Mouse (Mus musculus) layer of hippocampus, postnatal 14 days (tissue): ENCODE measurements around the gene Lgr4. TPM values are rescaled to one million over a fixed set of nuclear protein-coding genes. Genes with fewer than 3 reads are reported as not detected.
"Not testable (repeated sequence)": the region's sequence is repeated elsewhere in the genome, so short reads cannot be mapped to it uniquely, and the experiment has no call there.

Experiments
- DNase-seq, 2 experiments: peaks; one replicate each; pipeline ENCODE4 v3.0.0; 2021 to 2022; ENCODE audit warnings: low spot score in 2 of 2, mixed read lengths in 1 of 2
- long read RNA-seq, 2 experiments: library from polyadenylated mRNA; stranded (forward); transcript quantifications; one replicate each; pipeline ENCODE4 v2.0.0; 2021
- total RNA-seq, 2 experiments: library from RNA; stranded (reverse); gene quantifications; 2 replicates each; pipeline ENCODE4 v1.2.3; 2021

Lgr4 gene
- total RNA-seq: 10 to 100 TPM; 26.0 to 26.7 TPM
- long read RNA-seq, experiment 1, full-length matches to known transcripts: 2 of 5 reads
- long read RNA-seq, experiment 1, partial matches to known transcripts: 3 of 5 reads
- long read RNA-seq, experiment 1, other reads (novel, unspliced or antisense): 0 of 5 reads
- long read RNA-seq, experiment 2, full-length matches to known transcripts: 5 of 6 reads
- long read RNA-seq, experiment 2, partial matches to known transcripts: 1 of 6 reads
- long read RNA-seq, experiment 2, other reads (novel, unspliced or antisense): 0 of 6 reads

GRCm38 (mm10) chr2:109917496-109918413 lies at the start of gene Lgr4:
Lgr4 (plus strand) TSS chr2:109917647.
- peak; percentile 91 to 96 for DNase-seq

- DNase-seq: not testable (repeated sequence)
These were observed 38.0 kb upstream of the Lgr4 start for GRCm38 (mm10) chr2:109879429-109879828.

DNA sequence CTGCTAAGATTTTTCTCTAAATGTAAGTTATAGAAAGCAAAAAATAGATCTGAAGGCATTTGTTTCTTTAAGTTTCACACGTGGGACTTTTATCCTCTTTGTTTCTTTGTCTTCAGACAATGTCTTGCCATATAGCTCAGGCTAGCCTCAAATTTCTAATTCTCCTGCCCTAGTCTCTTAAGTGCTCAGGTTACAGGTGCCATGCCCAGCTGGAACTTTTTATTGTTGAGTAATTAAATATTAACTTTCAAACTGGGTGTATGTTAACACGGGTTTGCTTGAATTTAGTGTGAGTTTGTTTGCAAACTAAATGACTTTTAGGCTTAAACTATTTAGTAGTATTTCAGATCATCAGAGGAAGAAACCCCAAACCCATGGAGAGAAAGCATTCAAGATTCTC lies 36.3 kb upstream of the Lgr4 start:
- no peak for DNase-seq

- DNase-seq: no peak
These were observed 35.8 kb upstream of the Lgr4 start for GRCm38 (mm10) chr2:109881625-109882024.

- peak in 1 of 2 experiments; percentile 62 for DNase-seq
These were observed 33.3 kb upstream of the Lgr4 start for GRCm38 (mm10) chr2:109884106-109884505.

GRCm38 (mm10) chr2:109884507-109884906 lies 32.9 kb upstream of the Lgr4 start:
- DNase-seq: no peak

GRCm38 (mm10) chr2:109890068-109890467 lies 27.4 kb upstream of the Lgr4 start:
- peak in 1 of 2 experiments; percentile 18 for DNase-seq

DNA sequence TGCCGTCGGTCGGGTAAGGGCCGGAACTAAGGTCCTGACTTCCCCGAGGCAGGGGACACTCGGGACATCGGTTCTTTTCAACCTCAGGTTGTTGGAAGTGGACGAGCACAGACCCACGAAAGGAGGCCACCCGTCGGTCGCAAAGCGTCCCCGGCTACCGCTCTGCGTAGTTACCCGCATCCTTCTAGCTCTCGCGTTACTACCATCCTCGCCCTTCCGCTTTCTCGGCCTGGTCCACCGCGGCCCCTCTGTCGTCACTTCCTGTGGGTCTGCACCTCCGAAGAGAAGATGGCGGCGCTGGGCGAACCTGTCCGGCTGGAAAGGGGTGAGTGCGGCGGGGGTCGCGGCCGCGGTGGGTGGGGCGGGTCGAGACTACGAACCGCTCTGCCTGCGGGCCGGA lies 26.9 kb upstream of the Lgr4 start, which contains the start of gene Lin7c:
Gene Lin7c (plus strand): TSS at position 257 of the 400 bp plus-strand sequence.
- peak; percentile 92 to 96 for DNase-seq

GRCm38 (mm10) chr2:109891031-109891430 lies 26.4 kb upstream of the Lgr4 start:
- no peak for DNase-seq

- peak in 1 of 2 experiments; percentile 46 for DNase-seq
These were observed 26.0 kb upstream of the Lgr4 start for GRCm38 (mm10) chr2:109891471-109891870.

DNA sequence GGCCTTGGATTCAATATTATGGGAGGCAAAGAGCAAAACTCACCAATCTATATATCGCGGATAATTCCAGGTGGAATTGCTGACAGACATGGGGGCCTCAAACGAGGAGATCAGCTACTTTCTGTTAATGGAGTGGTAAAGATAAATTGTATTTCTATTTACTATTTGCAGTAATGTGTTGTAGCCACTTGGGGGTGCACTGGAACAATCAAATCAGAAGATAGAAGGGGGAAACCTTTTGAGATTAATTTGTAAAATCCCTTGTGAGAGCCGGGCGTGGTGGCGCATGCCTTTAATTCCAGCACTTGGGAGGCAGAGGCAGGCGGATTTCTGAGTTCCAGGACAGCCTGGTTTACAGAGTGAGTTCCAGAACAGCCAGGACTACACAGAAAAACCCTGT lies 21.1 kb upstream of the Lgr4 start:
- no peak for DNase-seq

- no peak for DNase-seq
These were observed 14.6 kb upstream of the Lgr4 start for GRCm38 (mm10) chr2:109902869-109903268.

GRCm38 (mm10) chr2:109904171-109904821 lies 13.2 kb upstream of the Lgr4 start:
- peak; percentile 88 to 96 for DNase-seq

GRCm38 (mm10) chr2:109909122-109909521 lies 8.3 kb upstream of the Lgr4 start:
- no peak for DNase-seq

- no peak for DNase-seq
These were observed 5.2 kb upstream of the Lgr4 start for GRCm38 (mm10) chr2:109912216-109912615.

- no peak for DNase-seq
These were observed 4.7 kb upstream of the Lgr4 start for GRCm38 (mm10) chr2:109912766-109913165.

DNA sequence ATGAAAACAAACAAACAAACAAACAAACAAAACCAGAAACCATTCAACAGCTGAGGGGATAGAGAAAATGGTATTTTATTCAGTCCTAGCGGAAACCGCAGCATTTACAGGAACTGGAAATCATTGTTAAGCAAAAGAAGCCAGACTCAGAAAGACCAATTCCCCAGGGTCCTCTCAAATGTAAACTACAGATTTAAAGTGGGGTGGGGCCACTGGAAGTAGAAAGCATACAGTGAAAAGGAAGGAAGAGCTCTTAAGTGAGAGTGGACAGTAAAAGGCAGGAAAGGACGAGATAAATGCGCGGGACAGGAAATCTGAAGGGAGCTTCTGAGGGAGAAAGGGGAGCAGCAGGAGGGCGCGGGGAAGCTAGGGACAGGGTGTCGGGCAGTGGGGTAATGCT lies 4.2 kb upstream of the Lgr4 start:
- DNase-seq: no peak

DNA sequence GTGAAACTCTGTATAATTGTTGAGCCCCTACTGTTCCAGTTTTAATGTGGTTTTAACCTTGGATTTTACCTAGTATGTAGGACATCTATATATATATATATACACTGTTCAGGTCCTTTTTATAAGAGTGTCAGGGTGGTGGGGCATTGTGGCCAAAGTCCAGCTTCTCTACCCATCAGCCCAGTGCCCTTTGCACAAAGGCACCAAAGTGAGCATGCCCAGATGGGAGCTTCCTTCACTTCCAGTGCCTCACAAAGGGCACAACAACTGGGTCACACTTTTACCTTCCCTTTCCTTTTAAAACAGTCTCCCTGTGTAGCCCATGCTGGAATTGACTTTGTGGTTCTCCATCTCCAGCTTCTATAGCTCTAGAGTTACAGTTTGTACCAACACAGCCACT lies 2.8 kb upstream of the Lgr4 start:
- DNase-seq: no peak

- no peak for DNase-seq
These were observed 508 bp upstream of the Lgr4 start for GRCm38 (mm10) chr2:109916782-109917495.

- DNase-seq: no peak
These were observed 1.3 kb downstream of the Lgr4 start for GRCm38 (mm10) chr2:109918592-109919262.
